Mouse (Mus musculus) midbrain, embryonic 14.5 days (tissue): ENCODE data around the gene A430078G23Rik. TPM values are rescaled to one million over a fixed set of nuclear protein-coding genes. Genes with fewer than 3 reads are reported as not detected.
A peak's percentile ranks its signal among the peaks of the same experiment; 100 is the strongest.
"Not testable (repeated sequence)": the region's sequence is repeated elsewhere in the genome, so short reads cannot be mapped to it uniquely, and the experiment has no call there.

ENCODE experiments used
- ATAC-seq: fragments of 200-750 bp; cut with Nextera tagmentation; 2 replicates; pipeline ENCODE4 v1.8.0; 2017; ENCODE audit warnings: moderate number of reproducible peaks, moderate library complexity; ENCODE audit not compliant: low FRiP score, low TSS enrichment
- DNase-seq: peaks from one replicate; pipeline ENCODE4 v3.0.0-alpha.2; 2015
- H3K27ac ChIP-seq: fragments of 300-500 bp; sonication (generic); replicated peaks from 2 replicates; pipeline ENCODE4 v1.5.1; 2014; ENCODE audit warnings: mild to moderate bottlenecking, low read depth, low read length, moderate library complexity
- H3K27me3 ChIP-seq: fragments of 300-500 bp; sonication (generic); 2 replicates; pipeline ENCODE4 v1.6.1; 2014; ENCODE audit warnings: low read length, control low read depth, mixed read lengths; ENCODE audit not compliant: control insufficient read depth, insufficient read depth
- H3K36me3 ChIP-seq: fragments of 300-500 bp; sonication (generic); 2 replicates; pipeline ENCODE4 v1.6.1; 2014; ENCODE audit warnings: low read length, control low read depth; ENCODE audit not compliant: control insufficient read depth, insufficient read depth
- H3K4me1 ChIP-seq: fragments of 300-500 bp; sonication (generic); 2 replicates; pipeline ENCODE4 v1.6.1; 2014; ENCODE audit warnings: mild to moderate bottlenecking, antibody characterized with exemption, low read length, control low read depth; ENCODE audit not compliant: control insufficient read depth, insufficient read depth
- H3K4me2 ChIP-seq: fragments of 300-500 bp; sonication (generic); 2 replicates; pipeline ENCODE4 v1.6.1; 2014; ENCODE audit warnings: mild to moderate bottlenecking, low read length, moderate library complexity
- H3K4me3 ChIP-seq: fragments of 300-500 bp; sonication (generic); replicated peaks from 2 replicates; pipeline ENCODE4 v1.5.1; 2014; ENCODE audit warnings: low read depth, low read length
- H3K9ac ChIP-seq: fragments of 300-500 bp; sonication (generic); replicated peaks from 2 replicates; pipeline ENCODE4 v1.6.1; 2014; ENCODE audit warnings: mild to moderate bottlenecking, low read length, moderate library complexity
- H3K9me3 ChIP-seq: fragments of 300-500 bp; sonication (generic); 2 replicates; pipeline ENCODE4 v1.6.1; 2016; ENCODE audit warnings: low read length, control low read depth, mixed read lengths; ENCODE audit not compliant: control insufficient read depth
- WGBS: fragments of 180-500 bp; shearing (Covaris S2); extraction: QIAGEN DNeasy Blood & Tissue Kit; methylation state at CpG from one replicate; pipeline ENCODE4 v1.1.7; 2014; 5-methylcytosine and 5-hydroxymethylcytosine counted together
- polyA plus RNA-seq: library from polyadenylated mRNA; unstranded; fragments of >200 nt; fragmentation: Nextera tagmentation; extraction: Ambion mirVana; gene quantifications from 2 replicates; pipeline ENCODE4 v1.2.1, GENCODE M21; 2014

Gene A430078G23Rik
- polyA plus RNA-seq, 1 experiment from 2014 or later: not detected

DNA sequence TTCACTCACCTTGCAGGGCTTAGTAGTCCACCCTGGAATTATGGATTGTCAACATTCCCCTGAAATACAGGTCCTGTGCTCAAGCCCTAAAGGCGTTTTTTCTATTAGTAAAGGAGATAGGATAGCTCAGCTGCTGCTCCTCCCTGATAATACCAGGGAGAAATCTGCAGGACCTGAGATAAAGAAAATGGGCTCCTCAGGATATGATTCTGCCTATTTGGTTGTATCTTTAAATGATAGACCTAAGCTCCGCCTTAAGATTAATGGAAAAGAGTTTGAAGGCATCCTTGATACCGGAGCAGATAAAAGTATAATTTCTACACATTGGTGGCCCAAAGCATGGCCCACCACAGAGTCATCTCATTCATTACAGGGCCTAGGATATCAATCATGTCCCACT is 12.5 kb upstream of the A430078G23Rik start:
- not testable (repeated sequence) for H3K9ac ChIP-seq, H3K4me2 ChIP-seq, H3K27ac ChIP-seq, H3K4me1 ChIP-seq, H3K36me3 ChIP-seq, H3K4me3 ChIP-seq, H3K9me3 ChIP-seq, ATAC-seq, H3K27me3 ChIP-seq, DNase-seq
- 86% methylated on average over 1 of the region's 3 CpGs for WGBS

DNA sequence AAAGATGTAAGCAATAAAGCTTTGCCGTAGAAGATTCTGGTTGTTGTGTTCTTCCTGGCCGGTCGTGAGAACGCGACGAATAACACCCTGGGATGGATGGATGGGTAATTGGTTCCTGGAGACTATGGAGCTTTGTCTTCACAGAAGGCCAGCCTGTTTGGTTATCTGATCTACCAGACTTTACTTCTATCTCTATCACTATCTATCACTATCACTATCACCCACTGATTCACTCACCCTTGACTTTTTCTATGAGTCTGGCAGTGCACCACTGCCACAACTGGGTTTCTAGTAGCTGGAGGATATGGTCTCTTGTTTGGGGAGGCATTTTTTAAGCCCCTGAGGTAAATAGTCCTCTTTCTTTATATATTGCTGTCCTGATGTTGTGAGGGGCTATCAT is 7.9 kb upstream of the A430078G23Rik start:
- no peak for ATAC-seq
- H3K27ac ChIP-seq: no peak overlapping the region
- H3K4me1 ChIP-seq: no peaks in the 10 kb centered on the region

DNA sequence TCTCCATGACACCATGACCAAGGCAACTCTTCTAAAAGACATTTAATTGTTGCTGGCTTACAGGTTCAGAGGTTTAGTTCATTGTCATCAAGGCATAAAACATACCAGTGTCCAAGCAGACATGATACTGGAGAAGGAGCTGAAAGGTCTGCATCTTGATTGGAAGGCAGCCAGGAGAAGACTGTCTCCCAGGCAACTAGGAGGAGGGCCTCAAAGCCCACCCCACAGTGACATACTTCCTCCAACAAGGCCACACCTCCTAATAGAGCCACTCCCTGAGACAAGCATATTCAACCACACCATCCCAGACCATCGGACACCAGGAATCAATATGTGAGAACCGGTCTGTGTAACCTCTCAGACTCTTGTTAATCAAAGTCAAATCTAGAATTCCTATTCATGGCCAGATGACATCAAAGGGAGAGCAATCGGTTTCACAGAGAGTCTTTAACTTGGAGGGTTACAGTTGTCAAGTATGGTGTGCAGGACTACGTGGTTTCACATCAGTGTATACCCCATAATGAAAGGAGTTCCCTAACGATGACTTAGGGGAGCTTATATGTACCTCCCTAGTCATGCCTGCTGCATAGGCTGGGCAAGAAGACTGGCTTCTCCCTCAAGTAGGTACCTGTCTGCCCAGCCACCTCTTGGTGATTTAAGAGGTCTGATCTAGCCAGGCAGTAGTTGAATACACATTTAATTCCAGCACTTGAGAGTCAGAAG is 6.4 kb upstream of the A430078G23Rik start:
- DNase-seq: no peak
- 91% methylated on average over 5 of the region's 5 CpGs for WGBS
- no peak for ATAC-seq

More for the DNA sequence above, 7.9 kb upstream of the A430078G23Rik start:
- no peak for DNase-seq
- 98% methylated on average over 6 of the region's 6 CpGs for WGBS
- Histone ChIP-seq H3K4me3 (no peak overlapping the region), H3K27me3 (no peaks in the 10 kb centered on the region), H3K9me3 (no peaks in the 10 kb centered on the region), H3K4me2 (no peak overlapping the region), H3K36me3 (no peaks in the 10 kb centered on the region), H3K9ac (no peak overlapping the region)

DNA sequence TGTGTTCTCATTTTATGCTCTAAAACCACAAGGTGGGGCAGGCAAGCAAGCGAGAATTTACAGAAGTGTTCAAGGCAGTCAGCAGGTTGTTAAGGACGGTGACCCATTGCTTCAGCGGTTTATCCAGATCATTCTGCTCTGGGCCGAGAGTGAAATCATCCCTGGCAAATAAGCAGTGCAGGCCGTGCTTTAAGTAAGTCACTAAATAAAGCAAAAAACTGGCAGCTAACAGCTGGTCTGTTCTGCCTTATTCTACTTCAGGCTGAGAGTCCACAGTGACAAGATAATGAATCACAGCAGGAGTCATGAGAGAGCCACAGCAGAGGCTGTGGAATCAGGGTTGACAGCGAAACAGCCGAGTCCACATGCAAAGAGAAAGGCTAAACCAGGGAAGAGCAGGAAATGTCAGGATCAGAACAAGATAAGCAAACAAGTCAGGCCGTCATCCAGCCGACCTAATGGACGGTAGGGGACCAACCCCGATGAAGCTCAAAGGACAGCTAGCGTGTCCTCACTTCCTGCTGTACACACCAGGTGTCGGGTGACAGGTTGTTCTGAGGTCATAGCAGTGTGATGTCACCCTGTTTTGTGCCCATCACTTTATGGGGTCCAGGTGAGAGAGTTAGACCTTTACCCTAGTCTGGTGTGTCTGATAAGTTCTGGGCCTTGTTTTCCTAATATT is 4.9 kb upstream of the A430078G23Rik start:
- Histone ChIP-seq H3K4me1 (no peaks in the 10 kb centered on the region), H3K9ac (no peak overlapping the region), H3K36me3 (no peaks in the 10 kb centered on the region), H3K27ac (no peak overlapping the region), H3K4me3 (no peak overlapping the region), H3K27me3 (no peaks in the 10 kb centered on the region), H3K4me2 (no peak overlapping the region), H3K9me3 (no peaks in the 10 kb centered on the region)
- 53% methylated on average over 13 of the region's 13 CpGs for WGBS
- DNase-seq: peak; percentile 3
- no peak for ATAC-seq

More for the DNA sequence above, 6.4 kb upstream of the A430078G23Rik start:
- H3K36me3 ChIP-seq: no peaks in the 10 kb centered on the region
- no peaks in the 10 kb centered on the region for H3K4me1 ChIP-seq
- no peak overlapping the region for H3K4me3 ChIP-seq
- H3K27me3 ChIP-seq: no peaks in the 10 kb centered on the region
- H3K9ac ChIP-seq: no peak overlapping the region
- no peaks in the 10 kb centered on the region for H3K9me3 ChIP-seq
- no peak overlapping the region for H3K4me2 ChIP-seq
- no peak overlapping the region for H3K27ac ChIP-seq

DNA sequence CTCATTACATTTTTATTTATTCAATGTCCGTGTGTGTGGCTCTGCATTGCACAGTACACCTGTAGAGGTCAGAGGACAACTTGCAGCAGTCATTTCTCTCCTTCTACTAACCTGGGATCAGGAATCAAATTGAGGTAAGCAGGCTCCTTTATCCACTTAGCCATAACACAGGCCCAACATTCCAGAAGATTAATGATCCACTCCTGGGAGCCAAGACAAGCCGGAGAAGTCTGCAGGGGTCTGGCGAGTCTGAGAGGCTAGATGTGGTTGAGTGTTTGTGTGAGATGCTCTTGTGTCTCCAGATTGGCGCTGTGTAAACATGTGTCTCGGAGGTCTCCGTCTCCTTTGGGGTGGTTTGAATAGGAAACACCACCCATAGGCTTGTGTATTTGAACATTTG is 2.5 kb upstream of the A430078G23Rik start:
- Histone ChIP-seq H3K4me3 (no peak overlapping the region), H3K9me3 (no peaks in the 10 kb centered on the region), H3K27ac (no peak overlapping the region), H3K4me2 (no peak overlapping the region), H3K9ac (no peak overlapping the region), H3K36me3 (no peaks in the 10 kb centered on the region), H3K27me3 (no peaks in the 10 kb centered on the region), H3K4me1 (no peaks in the 10 kb centered on the region)
- ATAC-seq: no peak
- 83% methylated on average over 6 of the region's 6 CpGs for WGBS
- no peak for DNase-seq

DNA sequence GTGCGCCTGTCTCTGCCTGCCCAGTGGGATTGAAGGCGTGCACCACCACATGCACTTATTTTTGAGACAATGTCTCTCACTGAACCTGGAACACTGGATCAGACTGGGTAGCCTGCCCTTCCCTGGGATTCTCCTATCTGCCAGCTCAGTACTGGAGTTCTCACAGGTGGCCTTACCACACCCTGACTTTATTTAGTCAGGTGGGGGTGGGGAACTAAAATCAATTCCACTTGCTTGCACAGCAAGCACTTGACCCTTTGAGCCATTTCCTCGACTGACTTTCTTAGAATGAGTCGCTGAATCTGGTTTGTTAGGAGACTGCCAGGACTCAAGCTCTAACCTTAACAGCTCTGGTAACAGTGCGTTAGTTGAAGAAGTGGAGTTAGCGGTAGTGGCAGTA is 500 bp upstream of the A430078G23Rik start:
- ATAC-seq (no peak), DNase-seq (no peak)
- Histone ChIP-seq H3K9me3 (no peaks in the 10 kb centered on the region), H3K4me1 (no peaks in the 10 kb centered on the region), H3K4me2 (no peak overlapping the region), H3K4me3 (no peak overlapping the region), H3K9ac (no peak overlapping the region), H3K36me3 (no peaks in the 10 kb centered on the region), H3K27ac (no peak overlapping the region), H3K27me3 (no peaks in the 10 kb centered on the region)
- WGBS: 88% methylated on average over 6 of the region's 6 CpGs

DNA sequence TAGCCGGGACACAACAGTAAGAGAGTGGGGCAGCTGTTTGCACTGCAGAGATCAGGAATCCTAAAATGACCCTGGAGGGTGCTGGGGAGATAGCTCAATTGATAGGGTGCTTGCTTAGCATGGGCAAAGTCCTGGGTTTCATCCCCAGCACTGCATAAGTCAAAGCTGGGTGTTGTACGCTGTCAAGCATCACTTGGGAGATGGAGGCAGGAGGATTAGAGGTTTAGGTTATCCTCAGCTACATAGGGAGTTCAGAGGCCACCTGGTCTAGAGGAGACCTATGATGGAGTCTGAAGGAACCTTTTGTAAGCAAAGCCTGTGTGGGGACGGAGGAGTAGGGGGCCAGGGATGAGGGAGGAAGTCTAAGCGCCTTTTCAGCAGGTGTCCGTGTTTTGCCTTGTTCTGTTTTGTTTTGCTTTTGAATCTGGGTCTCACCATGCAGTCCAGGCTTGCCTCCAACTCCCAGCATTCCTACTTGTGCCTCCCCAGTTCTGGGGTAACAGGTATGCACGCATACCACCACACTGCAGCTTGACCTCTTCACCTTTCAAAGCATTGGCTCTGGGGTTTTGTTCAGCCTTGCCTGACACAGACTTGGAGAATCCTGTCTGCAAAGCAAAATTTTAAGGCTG is 712 bp downstream of the A430078G23Rik start:
- Histone ChIP-seq H3K4me2 (no peak overlapping the region), H3K27me3 (no peaks in the 10 kb centered on the region), H3K27ac (no peak overlapping the region), H3K4me1 (no peaks in the 10 kb centered on the region), H3K4me3 (no peak overlapping the region), H3K36me3 (no peaks in the 10 kb centered on the region), H3K9ac (no peak overlapping the region), H3K9me3 (no peaks in the 10 kb centered on the region)
- WGBS: 70% methylated on average over 6 of the region's 6 CpGs
- ATAC-seq (no peak), DNase-seq (no peak)

DNA sequence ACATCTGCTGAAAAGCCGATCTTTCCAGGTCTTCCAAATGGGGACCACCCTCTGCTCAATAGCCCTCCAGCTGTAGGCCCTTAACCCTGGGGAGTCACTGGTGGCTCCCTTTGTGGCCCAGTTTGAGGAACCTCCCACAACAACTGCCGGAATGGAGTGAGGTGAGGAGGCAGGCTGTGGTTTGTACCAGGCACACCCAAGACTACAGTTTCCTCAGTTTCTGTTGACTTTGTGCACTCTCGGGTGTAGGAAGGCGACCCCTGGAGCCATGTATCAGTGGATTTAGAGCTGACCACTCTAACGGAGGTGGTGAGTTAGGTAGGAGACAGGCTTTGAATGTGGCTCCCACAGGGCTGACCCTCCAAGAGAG is 1.2 kb downstream of the A430078G23Rik start:
- no peaks in the 10 kb centered on the region for H3K27me3 ChIP-seq
- ATAC-seq (no peak), DNase-seq (no peak)
- no peaks in the 10 kb centered on the region for H3K4me1 ChIP-seq
- WGBS: 74% methylated on average over 5 of the region's 5 CpGs
- H3K4me2 ChIP-seq: no peak overlapping the region
- H3K36me3 ChIP-seq: no peaks in the 10 kb centered on the region
- no peak overlapping the region for H3K27ac ChIP-seq
- no peak overlapping the region for H3K4me3 ChIP-seq
- no peaks in the 10 kb centered on the region for H3K9me3 ChIP-seq
- no peak overlapping the region for H3K9ac ChIP-seq

DNA sequence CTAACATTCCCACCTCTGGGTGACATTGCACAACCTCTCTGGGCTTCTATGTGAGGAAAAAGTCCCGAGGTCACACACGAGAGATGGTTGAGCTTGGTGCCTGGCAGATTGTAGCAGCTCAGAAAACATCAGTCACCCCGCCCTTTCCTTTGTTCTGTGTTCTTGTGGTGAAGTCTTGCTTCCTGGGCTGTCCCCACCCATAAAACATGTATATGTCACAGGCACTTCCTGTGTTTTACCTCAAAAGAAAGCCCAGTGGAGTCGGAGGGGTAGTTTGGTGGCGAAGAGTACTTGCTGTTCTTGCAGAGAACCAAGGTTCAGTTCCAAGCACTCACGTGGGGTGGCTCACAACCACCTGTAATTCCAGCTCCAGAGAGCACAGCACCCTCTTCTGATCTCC is 2.4 kb downstream of the A430078G23Rik start:
- H3K36me3 ChIP-seq: no peaks in the 10 kb centered on the region
- H3K4me2 ChIP-seq: no peak overlapping the region
- DNase-seq (no peak), ATAC-seq (no peak)
- H3K4me1 ChIP-seq: no peaks in the 10 kb centered on the region
- no peaks in the 10 kb centered on the region for H3K9me3 ChIP-seq
- no peak overlapping the region for H3K4me3 ChIP-seq
- H3K9ac ChIP-seq: no peak overlapping the region
- H3K27ac ChIP-seq: no peak overlapping the region
- 82% methylated on average over 6 of the region's 6 CpGs for WGBS
- H3K27me3 ChIP-seq: no peaks in the 10 kb centered on the region
